13 mouse cellular contexts compared by ENCODE assay signal in the genomic region with DNA sequence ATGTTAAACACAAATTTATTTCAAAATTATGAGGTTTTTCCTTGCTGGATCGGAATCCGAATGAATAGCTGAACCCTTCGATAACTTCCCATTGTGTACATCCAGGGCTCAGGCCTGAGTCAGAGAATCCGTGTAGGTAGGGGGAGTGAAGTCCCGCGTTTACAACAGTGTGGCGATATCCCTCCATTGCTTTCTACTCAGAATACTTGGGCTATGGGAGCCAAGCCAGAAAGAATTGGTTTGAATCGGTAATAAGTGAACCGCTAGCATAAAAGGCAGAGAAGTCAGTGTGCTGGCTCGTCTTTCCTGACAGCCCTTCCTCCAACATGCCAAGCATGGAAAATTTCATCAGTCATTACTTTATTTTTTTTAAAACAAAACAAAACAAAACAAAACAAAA.
DNase-seq lines count a peak whose midpoint lies in the region; ATAC-seq and TF ChIP-seq lines count a peak whose summit lies in the region.
"Had no signal": no experiment of that assay in that cellular context is flagged by ENCODE, and none has a peak within 500 bp of the region (broad histone marks: within the 10 kb centered on the region; RNA-seq: fewer than 3 reads in every experiment).

No protein-coding gene starts in this region.

- 82% methylated on average over 10 of the region's 10 CpGs for WGBS in heart, embryonic 14.5 days
- WGBS in midbrain, embryonic 10.5 days, result 83% methylated on average over 10 of the region's 10 CpGs
- WGBS in midbrain, postnatal 0 days, result 61% methylated on average over 10 of the region's 10 CpGs
- WGBS in limb, embryonic 12.5 days, result 62% methylated on average over 10 of the region's 10 CpGs
- 82% methylated on average over 10 of the region's 10 CpGs for WGBS in liver, embryonic 11.5 days
- WGBS in liver, postnatal 0 days (ENCODE audit: insufficient replicate concordance), result 84% methylated on average over 10 of the region's 10 CpGs

- H3K9ac ChIP-seq in heart, embryonic 14.5 days (ENCODE audit: low read length), result no peak overlapping the region
- H3K9ac ChIP-seq in midbrain, postnatal 0 days (replicated peaks; ENCODE audit: low read length, poor library complexity, severe bottlenecking), result no peak overlapping the region
- H3K9ac ChIP-seq in limb, embryonic 12.5 days (replicated peaks), result peak overlapping the region; percentile 34
- H3K9ac ChIP-seq in liver, embryonic 11.5 days (ENCODE audit: low read depth, low read length), result no peak overlapping the region
- H3K9ac ChIP-seq in liver, postnatal 0 days (replicated peaks), result no peak overlapping the region

- no peak overlapping the region for H3K4me3 ChIP-seq in heart, embryonic 14.5 days (ENCODE audit: control insufficient read depth in 1 of 2, insufficient read depth in 1 of 2, low read depth in 1 of 2, low read length in 2 of 2)
- H3K4me3 ChIP-seq in midbrain, embryonic 10.5 days, result no peak overlapping the region
- no peak overlapping the region for H3K4me3 ChIP-seq in midbrain, postnatal 0 days (ENCODE audit: low read depth, low read length)
- H3K4me3 ChIP-seq in limb, embryonic 12.5 days (replicated peaks), result no peak overlapping the region
- H3K4me3 ChIP-seq in liver, embryonic 11.5 days (ENCODE audit: low read depth, low read length), result no peak overlapping the region
- H3K4me3 ChIP-seq in liver, postnatal 0 days (ENCODE audit: low read depth, low read length), result no peak overlapping the region

- no peak for ATAC-seq in heart, embryonic 14.5 days (ENCODE audit: insufficient number of reproducible peaks, insufficient read depth, low FRiP score, low read depth)
- no peak for ATAC-seq in midbrain, postnatal 0 days (ENCODE audit: low FRiP score)
- no peak for ATAC-seq in limb, embryonic 12.5 days (ENCODE audit: insufficient number of reproducible peaks, insufficient read depth, low FRiP score, low TSS enrichment, low read depth)
- no peak for ATAC-seq in inflammation-experienced regulatory T-cells, adult 6 months
- no peak for ATAC-seq in liver, embryonic 11.5 days (replicated peaks; ENCODE audit: low FRiP score)
- no peak for ATAC-seq in liver, postnatal 0 days
- ATAC-seq: CD4-positive, CD25-positive, alpha-beta regulatory T cell, adult 4 months had no signal

- no peaks in the 10 kb centered on the region for H3K9me3 ChIP-seq in heart, embryonic 14.5 days (ENCODE audit: control insufficient read depth, low read length)
- H3K9me3 ChIP-seq in midbrain, embryonic 10.5 days (replicated peaks), result no peaks in the 10 kb centered on the region
- no peaks in the 10 kb centered on the region for H3K9me3 ChIP-seq in midbrain, postnatal 0 days (ENCODE audit: low read length)
- no peaks in the 10 kb centered on the region for H3K9me3 ChIP-seq in limb, embryonic 12.5 days
- no peaks in the 10 kb centered on the region for H3K9me3 ChIP-seq in liver, embryonic 11.5 days (ENCODE audit: control insufficient read depth, low read length)
- H3K9me3 ChIP-seq in liver, postnatal 0 days (ENCODE audit: low read length), result no peaks in the 10 kb centered on the region

- H3K36me3 ChIP-seq in heart, embryonic 14.5 days (ENCODE audit: control insufficient read depth, insufficient read depth, low read length), result no peaks in the 10 kb centered on the region
- H3K36me3 ChIP-seq in midbrain, embryonic 10.5 days, result no peaks in the 10 kb centered on the region
- 0 out of 2 replicates have a peak, but pooled peaks cover 2% of the 10 kb centered on the region for H3K36me3 ChIP-seq in midbrain, postnatal 0 days (ENCODE audit: insufficient read depth, low read length)
- H3K36me3 ChIP-seq in limb, embryonic 12.5 days, result no peaks in the 10 kb centered on the region
- no peaks in the 10 kb centered on the region for H3K36me3 ChIP-seq in liver, embryonic 11.5 days (ENCODE audit: control insufficient read depth, insufficient read depth, low read length)
- H3K36me3 ChIP-seq in liver, postnatal 0 days (replicated peaks; ENCODE audit: insufficient read depth, low read length), result no peaks in the 10 kb centered on the region

- DNase-seq in heart, adult 9 months (ENCODE audit: low spot score in 2 of 2), result no peak
- no peak for DNase-seq in midbrain, embryonic 10.5 days (ENCODE audit: low spot score)
- no peak for DNase-seq in midbrain, postnatal 0 days (ENCODE audit: low spot score)
- DNase-seq in liver, embryonic 11.5 days (ENCODE audit: low spot score), result no peak
- no peak for DNase-seq in liver, postnatal 0 days
- DNase-seq: adrenal gland, postnatal 36 days; cerebellum, adult 8-10 months; heart, adult 18-20 months; kidney, adult 18-20 months had no signal

- peak overlapping the region; percentile 51 to 68; a peak in 3 of 4 replicates for H3K27ac ChIP-seq in heart, embryonic 14.5 days (replicated peaks in 1 of 2; ENCODE audit: control insufficient read depth in 1 of 2, insufficient read depth in 1 of 2, low read depth in 2 of 2, low read length in 2 of 2)
- peak overlapping the region; percentile 38; the same call in 1 of the 2 replicates for H3K27ac ChIP-seq in midbrain, embryonic 10.5 days (replicated peaks)
- no peak overlapping the region for H3K27ac ChIP-seq in midbrain, postnatal 0 days (ENCODE audit: low read depth, low read length)
- peak overlapping the region; percentile 99 for H3K27ac ChIP-seq in limb, embryonic 12.5 days
- no peak overlapping the region for H3K27ac ChIP-seq in liver, embryonic 11.5 days (ENCODE audit: low read depth, low read length)
- no peak overlapping the region for H3K27ac ChIP-seq in liver, postnatal 0 days (ENCODE audit: low read depth)

- H3K4me2 ChIP-seq in heart, embryonic 14.5 days (ENCODE audit: low read length), result no peak overlapping the region
- no peak overlapping the region for H3K4me2 ChIP-seq in midbrain, postnatal 0 days (ENCODE audit: low read depth, low read length, poor library complexity, severe bottlenecking)
- H3K4me2 ChIP-seq in limb, embryonic 12.5 days, result 0 out of 2 replicates have a peak overlapping the region, but pooled peaks have one; percentile 9
- no peak overlapping the region for H3K4me2 ChIP-seq in liver, embryonic 11.5 days
- no peak overlapping the region for H3K4me2 ChIP-seq in liver, postnatal 0 days (ENCODE audit: low read depth, low read length)

- no peaks in the 10 kb centered on the region for H3K27me3 ChIP-seq in heart, embryonic 14.5 days (ENCODE audit: control insufficient read depth, insufficient read depth, low read length)
- no peaks in the 10 kb centered on the region for H3K27me3 ChIP-seq in midbrain, embryonic 10.5 days (ENCODE audit: low read depth, poor library complexity, severe bottlenecking)
- no peaks in the 10 kb centered on the region for H3K27me3 ChIP-seq in midbrain, postnatal 0 days (ENCODE audit: insufficient read depth, low read length)
- no peaks in the 10 kb centered on the region for H3K27me3 ChIP-seq in limb, embryonic 12.5 days
- no peaks in the 10 kb centered on the region for H3K27me3 ChIP-seq in liver, embryonic 11.5 days (replicated peaks; ENCODE audit: control insufficient read depth, insufficient read depth, low read length)
- H3K27me3 ChIP-seq in liver, postnatal 0 days (ENCODE audit: insufficient read depth, low read length), result no peaks in the 10 kb centered on the region

- no peak for TF ChIP-seq CTCF in midbrain, postnatal 0 days (IDR thresholded peaks at IDR 0.05)
- TF ChIP-seq CTCF in liver, postnatal 0 days (IDR thresholded peaks at IDR 0.05; ENCODE audit: low read depth), result no peak

- no peak for TF ChIP-seq EP300 in liver, postnatal 0 days (IDR thresholded peaks at IDR 0.05; ENCODE audit: low read depth)

- H3K4me1 ChIP-seq in heart, embryonic 14.5 days (ENCODE audit: control insufficient read depth in 2 of 2, insufficient read depth in 2 of 2, low read length in 2 of 2), result peaks cover 0 to 3% of the 10 kb centered on the region in 2 experiments; a peak in 1 of 4 replicates
- H3K4me1 ChIP-seq in midbrain, embryonic 10.5 days, result peaks cover 6% of the 10 kb centered on the region; the same call in 1 of the 2 replicates
- no peaks in the 10 kb centered on the region; the same call in 1 of the 2 replicates for H3K4me1 ChIP-seq in midbrain, postnatal 0 days (ENCODE audit: insufficient read depth, low read length)
- peaks cover 71% of the 10 kb centered on the region for H3K4me1 ChIP-seq in limb, embryonic 12.5 days (replicated peaks)
- no peaks in the 10 kb centered on the region for H3K4me1 ChIP-seq in liver, embryonic 11.5 days (replicated peaks; ENCODE audit: control insufficient read depth, insufficient read depth, low read length)
- no peaks in the 10 kb centered on the region for H3K4me1 ChIP-seq in liver, postnatal 0 days (ENCODE audit: insufficient read depth)

Comparison
In these comparisons a context has a peak if more than half of its experiments do, and no peak if none do; other contexts are left out.
1. H3K27ac ChIP-seq: peak in heart, embryonic 14.5 days (2 of 2), midbrain, embryonic 10.5 days (single experiment) and limb, embryonic 12.5 days (single experiment); none in midbrain, postnatal 0 days (single experiment), liver, embryonic 11.5 days (single experiment) and liver, postnatal 0 days (single experiment).